Mouse (Mus musculus): ENCODE measurements around the gene Klhl32. TPM values are rescaled to one million over a fixed set of nuclear protein-coding genes. Genes with fewer than 3 reads are reported as not detected.
"Not testable (repeated sequence)": the region's sequence is repeated elsewhere in the genome, so short reads cannot be mapped to it uniquely, and the experiment has no call there.

The Klhl32 gene
- polyA plus RNA-seq (2011; ENCODE audit: insufficient read length, low read depth, missing spikeins) = 0.51 TPM in 1 of 2 replicates, not detected in the other

- no peak within 1 kb of the TSS for H3K27ac ChIP-seq (ENCODE audit: insufficient read depth, low read length)
- TF ChIP-seq POLR2A (IDR thresholded peaks at IDR 0.05; ENCODE audit: low read depth, low read length) = no peak
- TF ChIP-seq CTCF (IDR thresholded peaks at IDR 0.05; ENCODE audit: borderline replicate concordance, insufficient read depth, low read length) = no peak
- no peaks in the 10 kb centered on the region for H3K4me1 ChIP-seq (ENCODE audit: control insufficient read depth, insufficient read depth, low read length)
- H3K4me3 ChIP-seq (ENCODE audit: insufficient read depth, low read length) = peak within 1 kb of the TSS; percentile 71
Measured at GRCm38 (mm10) chr4:24850401-24851325, at the start of gene Klhl32. Gene Klhl32, minus strand, starts transcription at chr4:24851124.

- Histone ChIP-seq H3K27ac (ENCODE audit: insufficient read depth, low read length) (no peak overlapping the region), H3K4me3 (ENCODE audit: insufficient read depth, low read length) (peak overlapping the region; percentile 77), H3K4me1 (ENCODE audit: control insufficient read depth, insufficient read depth, low read length) (peaks cover 3% of the 10 kb centered on the region)
- TF ChIP-seq POLR2A (IDR thresholded peaks at IDR 0.05; ENCODE audit: low read depth, low read length) (no peak), CTCF (IDR thresholded peaks at IDR 0.05; ENCODE audit: borderline replicate concordance, insufficient read depth, low read length) (no peak)
Measured at GRCm38 (mm10) chr4:24899146-24899545, 48.2 kb upstream of the Klhl32 start.

- Histone ChIP-seq H3K27ac (ENCODE audit: insufficient read depth, low read length) (no peak overlapping the region), H3K4me1 (ENCODE audit: control insufficient read depth, insufficient read depth, low read length) (peaks cover 3% of the 10 kb centered on the region), H3K4me3 (ENCODE audit: insufficient read depth, low read length) (peak overlapping the region; percentile 77)
- TF ChIP-seq CTCF (IDR thresholded peaks at IDR 0.05; ENCODE audit: borderline replicate concordance, insufficient read depth, low read length) = no peak
- no peak for TF ChIP-seq POLR2A (IDR thresholded peaks at IDR 0.05; ENCODE audit: low read depth, low read length)
Measured at GRCm38 (mm10) chr4:24898636-24899035, 47.7 kb upstream of the Klhl32 start.

GRCm38 (mm10) chr4:24897851-24898515, 47.1 kb upstream of the Klhl32 start, which contains the start of gene Ndufaf4:
Gene Ndufaf4, plus strand, starts transcription at chr4:24898083.
- Histone ChIP-seq H3K4me1 (ENCODE audit: control insufficient read depth, insufficient read depth, low read length) (peaks cover 3% of the 10 kb centered on the region), H3K4me3 (ENCODE audit: insufficient read depth, low read length) (peak within 1 kb of the TSS; percentile 77), H3K27ac (ENCODE audit: insufficient read depth, low read length) (no peak within 1 kb of the TSS)
- TF ChIP-seq POLR2A (IDR thresholded peaks at IDR 0.05; ENCODE audit: low read depth, low read length) = peak; percentile 78
- peak; percentile 94 for TF ChIP-seq CTCF (IDR thresholded peaks at IDR 0.05; ENCODE audit: borderline replicate concordance, insufficient read depth, low read length)

GRCm38 (mm10) chr4:24897351-24897750, 46.4 kb upstream of the Klhl32 start:
- no peak for TF ChIP-seq CTCF (IDR thresholded peaks at IDR 0.05; ENCODE audit: borderline replicate concordance, insufficient read depth, low read length)
- TF ChIP-seq POLR2A (IDR thresholded peaks at IDR 0.05; ENCODE audit: low read depth, low read length) = no peak
- H3K27ac ChIP-seq (ENCODE audit: insufficient read depth, low read length) = no peak overlapping the region
- H3K4me3 ChIP-seq (ENCODE audit: insufficient read depth, low read length) = peak overlapping the region; percentile 52
- peaks cover 3% of the 10 kb centered on the region for H3K4me1 ChIP-seq (ENCODE audit: control insufficient read depth, insufficient read depth, low read length)

GRCm38 (mm10) chr4:24896829-24897228, 45.9 kb upstream of the Klhl32 start:
- no peak overlapping the region for H3K27ac ChIP-seq (ENCODE audit: insufficient read depth, low read length)
- H3K4me1 ChIP-seq (ENCODE audit: control insufficient read depth, insufficient read depth, low read length) = peaks cover 3% of the 10 kb centered on the region
- no peak overlapping the region for H3K4me3 ChIP-seq (ENCODE audit: insufficient read depth, low read length)
- no peak for TF ChIP-seq CTCF (IDR thresholded peaks at IDR 0.05; ENCODE audit: borderline replicate concordance, insufficient read depth, low read length)
- TF ChIP-seq POLR2A (IDR thresholded peaks at IDR 0.05; ENCODE audit: low read depth, low read length) = no peak

- no peak for TF ChIP-seq CTCF (IDR thresholded peaks at IDR 0.05; ENCODE audit: borderline replicate concordance, insufficient read depth, low read length)
- no peak for TF ChIP-seq POLR2A (IDR thresholded peaks at IDR 0.05; ENCODE audit: low read depth, low read length)
- Histone ChIP-seq H3K27ac (ENCODE audit: insufficient read depth, low read length) (no peak overlapping the region), H3K4me1 (ENCODE audit: control insufficient read depth, insufficient read depth, low read length) (peaks cover 3% of the 10 kb centered on the region), H3K4me3 (ENCODE audit: insufficient read depth, low read length) (no peak overlapping the region)
Measured at GRCm38 (mm10) chr4:24894625-24895024, 43.7 kb upstream of the Klhl32 start.

- H3K4me1 ChIP-seq (ENCODE audit: control insufficient read depth, insufficient read depth, low read length); H3K4me3 ChIP-seq (ENCODE audit: insufficient read depth, low read length); H3K27ac ChIP-seq (ENCODE audit: insufficient read depth, low read length): not testable (repeated sequence)
Measured at GRCm38 (mm10) chr4:24892293-24892692, 41.4 kb upstream of the Klhl32 start.

GRCm38 (mm10) chr4:24889386-24889785, 38.5 kb upstream of the Klhl32 start:
- not testable (repeated sequence) for H3K27ac ChIP-seq (ENCODE audit: insufficient read depth, low read length); H3K4me1 ChIP-seq (ENCODE audit: control insufficient read depth, insufficient read depth, low read length); H3K4me3 ChIP-seq (ENCODE audit: insufficient read depth, low read length)

- H3K4me1 ChIP-seq (ENCODE audit: control insufficient read depth, insufficient read depth, low read length) = no peaks in the 10 kb centered on the region
- no peak overlapping the region for H3K27ac ChIP-seq (ENCODE audit: insufficient read depth, low read length)
- no peak overlapping the region for H3K4me3 ChIP-seq (ENCODE audit: insufficient read depth, low read length)
- TF ChIP-seq POLR2A (IDR thresholded peaks at IDR 0.05; ENCODE audit: low read depth, low read length) = no peak
- TF ChIP-seq CTCF (IDR thresholded peaks at IDR 0.05; ENCODE audit: borderline replicate concordance, insufficient read depth, low read length) = no peak
Measured at GRCm38 (mm10) chr4:24869230-24869629, 18.3 kb upstream of the Klhl32 start.
